21 mouse cellular contexts compared by ENCODE assay signal in the genomic region with DNA sequence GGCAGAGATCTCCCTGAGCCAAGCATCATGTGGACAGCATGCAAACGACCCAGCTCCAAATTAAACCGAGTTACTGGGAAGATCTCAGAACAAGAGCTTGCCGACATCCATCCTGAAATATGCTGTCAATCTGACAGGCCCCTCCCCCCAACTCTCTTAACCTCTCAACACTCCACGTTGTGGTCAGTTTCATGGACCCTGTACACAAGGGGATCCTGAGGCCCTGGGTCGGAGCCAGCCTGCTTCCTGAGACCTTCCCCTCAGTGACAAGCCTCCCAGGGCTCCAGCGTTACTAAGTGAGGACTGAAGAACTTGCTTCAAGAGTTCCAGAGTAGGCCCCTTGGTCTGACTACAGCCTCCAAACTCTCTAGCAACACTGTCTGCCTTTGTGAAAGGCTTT. TPM values are rescaled to one million over a fixed set of nuclear protein-coding genes. Genes with fewer than 3 reads are reported as not detected.
DNase-seq lines count a peak whose midpoint lies in the region; ATAC-seq lines count a peak whose summit lies in the region.
"Had no signal": no experiment of that assay in that cellular context is flagged by ENCODE, and none has a peak within 500 bp of the region (broad histone marks: within the 10 kb centered on the region; RNA-seq: fewer than 3 reads in every experiment).

No protein-coding gene starts in this region.

- no peak for ATAC-seq in cerebellum, adult (ENCODE audit: insufficient number of reproducible peaks, low FRiP score, low TSS enrichment)
- ATAC-seq in hindbrain, embryonic 12.5 days (ENCODE audit: low FRiP score) = no peak
- ATAC-seq in hindbrain, embryonic 11.5 days (ENCODE audit: low FRiP score) = no peak
- ATAC-seq in midbrain, embryonic 12.5 days (ENCODE audit: low FRiP score, low read depth) = 0 out of 2 replicates have a peak, but pooled peaks have one; percentile 9
- no peak for ATAC-seq in midbrain, embryonic 16.5 days
- ATAC-seq: CD4-positive, CD25-positive, alpha-beta regulatory T cell, adult 4 months had no signal

- no peaks in the 10 kb centered on the region for H3K27me3 ChIP-seq in hindbrain, embryonic 12.5 days
- H3K27me3 ChIP-seq in hindbrain, embryonic 11.5 days (ENCODE audit: control insufficient read depth, insufficient read depth, low read length) = 0 out of 2 replicates have a peak, but pooled peaks cover 1% of the 10 kb centered on the region
- H3K27me3 ChIP-seq in midbrain, embryonic 12.5 days = peaks cover 3% of the 10 kb centered on the region; the same call in 1 of the 2 replicates
- H3K27me3 ChIP-seq in midbrain, embryonic 16.5 days (ENCODE audit: control insufficient read depth, insufficient read depth, low read depth, low read length) = no peaks in the 10 kb centered on the region
- H3K27me3 ChIP-seq: forebrain, embryonic 13.5 days had no signal

- no peak overlapping the region for H3K4me2 ChIP-seq in hindbrain, embryonic 12.5 days (replicated peaks)
- no peak overlapping the region for H3K4me2 ChIP-seq in hindbrain, embryonic 11.5 days (replicated peaks; ENCODE audit: low read depth, low read length)
- no peak overlapping the region for H3K4me2 ChIP-seq in midbrain, embryonic 12.5 days (replicated peaks)
- H3K4me2 ChIP-seq in midbrain, embryonic 16.5 days (ENCODE audit: low read length) = no peak overlapping the region
- H3K4me2 ChIP-seq: forebrain, embryonic 13.5 days; heart, embryonic 13.5 days had no signal

- 58% methylated on average over 6 of the region's 6 CpGs for WGBS in hindbrain, embryonic 12.5 days
- 64% methylated on average over 6 of the region's 6 CpGs for WGBS in hindbrain, embryonic 11.5 days
- WGBS in midbrain, embryonic 12.5 days = 55% methylated on average over 6 of the region's 6 CpGs
- 52% methylated on average over 6 of the region's 6 CpGs for WGBS in midbrain, embryonic 16.5 days

- DNase-seq in cerebellum, postnatal 10 days = peak; percentile 51 to 58
- no peak for DNase-seq in hindbrain, embryonic 11.5 days (ENCODE audit: low spot score)
- DNase-seq in right cerebral cortex, postnatal 4 days = peak; percentile 34
- DNase-seq in right cerebral cortex, postnatal 36 days (ENCODE audit: low spot score in 2 of 2) = no peak
- DNase-seq: adrenal gland, adult 8-10 months; adrenal gland, postnatal 36 days; B cell, adult 2 months; cerebellum, adult 11 months; cerebellum, adult 9-10 months; gastrocnemius, postnatal 36 days; heart, adult 11 months; heart, postnatal 36 days had no signal

- no peak overlapping the region for H3K4me3 ChIP-seq in hindbrain, embryonic 12.5 days
- H3K4me3 ChIP-seq in hindbrain, embryonic 11.5 days (ENCODE audit: low read depth, low read length) = no peak overlapping the region
- no peak overlapping the region for H3K4me3 ChIP-seq in midbrain, embryonic 12.5 days
- H3K4me3 ChIP-seq in midbrain, embryonic 16.5 days (ENCODE audit: low read depth, low read length) = no peak overlapping the region
- H3K4me3 ChIP-seq: embryonic facial prominence, embryonic 10.5 days; forebrain, embryonic 13.5 days; heart, embryonic 13.5 days had no signal

- peaks cover 25% of the 10 kb centered on the region for H3K4me1 ChIP-seq in hindbrain, embryonic 12.5 days
- no peaks in the 10 kb centered on the region for H3K4me1 ChIP-seq in hindbrain, embryonic 11.5 days (replicated peaks; ENCODE audit: control insufficient read depth, insufficient read depth, low read length)
- peaks cover 23% of the 10 kb centered on the region for H3K4me1 ChIP-seq in midbrain, embryonic 12.5 days
- peaks cover 10% of the 10 kb centered on the region for H3K4me1 ChIP-seq in midbrain, embryonic 16.5 days (ENCODE audit: control insufficient read depth, insufficient read depth, low read length)
- H3K4me1 ChIP-seq: heart, embryonic 13.5 days had no signal

- H3K9ac ChIP-seq in hindbrain, embryonic 12.5 days = no peak overlapping the region
- no peak overlapping the region for H3K9ac ChIP-seq in hindbrain, embryonic 11.5 days (ENCODE audit: low read depth, low read length)
- no peak overlapping the region for H3K9ac ChIP-seq in midbrain, embryonic 12.5 days (replicated peaks)
- H3K9ac ChIP-seq in midbrain, embryonic 16.5 days (ENCODE audit: low read depth, low read length) = no peak overlapping the region
- H3K9ac ChIP-seq: heart, embryonic 13.5 days had no signal

- H3K36me3 ChIP-seq in hindbrain, embryonic 12.5 days = peaks cover 31% of the 10 kb centered on the region
- H3K36me3 ChIP-seq in hindbrain, embryonic 11.5 days (ENCODE audit: control insufficient read depth, insufficient read depth, low read length) = no peaks in the 10 kb centered on the region
- H3K36me3 ChIP-seq in midbrain, embryonic 12.5 days = peaks cover 22% of the 10 kb centered on the region
- peaks cover 16% of the 10 kb centered on the region for H3K36me3 ChIP-seq in midbrain, embryonic 16.5 days (ENCODE audit: control insufficient read depth, insufficient read depth, low read length)
- H3K36me3 ChIP-seq: embryonic facial prominence, embryonic 10.5 days; G1E; heart, embryonic 13.5 days had no signal

- H3K9me3 ChIP-seq in hindbrain, embryonic 12.5 days (replicated peaks) = no peaks in the 10 kb centered on the region
- H3K9me3 ChIP-seq in hindbrain, embryonic 11.5 days (ENCODE audit: control insufficient read depth, low read length) = no peaks in the 10 kb centered on the region
- no peaks in the 10 kb centered on the region for H3K9me3 ChIP-seq in midbrain, embryonic 12.5 days
- no peaks in the 10 kb centered on the region for H3K9me3 ChIP-seq in midbrain, embryonic 16.5 days (replicated peaks; ENCODE audit: control insufficient read depth, low read length, poor library complexity, severe bottlenecking)
- H3K9me3 ChIP-seq: embryonic facial prominence, embryonic 10.5 days; forebrain, embryonic 13.5 days; G1E; heart, embryonic 13.5 days had no signal

- H3K27ac ChIP-seq in hindbrain, embryonic 12.5 days = peak overlapping the region; percentile 30; the same call in 1 of the 2 replicates
- no peak overlapping the region for H3K27ac ChIP-seq in hindbrain, embryonic 11.5 days (ENCODE audit: low read depth, low read length)
- H3K27ac ChIP-seq in midbrain, embryonic 12.5 days (replicated peaks) = 0 out of 2 replicates have a peak overlapping the region, but pooled peaks have one; percentile 27
- H3K27ac ChIP-seq in midbrain, embryonic 16.5 days (ENCODE audit: low read length) = no peak overlapping the region
- H3K27ac ChIP-seq: embryonic facial prominence, embryonic 10.5 days; heart, embryonic 13.5 days had no signal

RNA-seq across cellular contexts. Expression of gene Disp3, which starts 48.8 kb away (rescaled TPM):
- 13.2 and 14.7 TPM in 2 replicates for polyA plus RNA-seq in hindbrain, embryonic 12.5 days (2016; fragmentation: Nextera tagmentation; extraction: Ambion mirVana)
- polyA plus RNA-seq in hindbrain, embryonic 11.5 days (2014; fragmentation: Nextera tagmentation; extraction: Ambion mirVana) = 6.4 and 7.0 TPM in 2 replicates
- polyA plus RNA-seq in midbrain, embryonic 12.5 days (2016; fragmentation: Nextera tagmentation; extraction: Ambion mirVana) = 7.8 and 9.4 TPM in 2 replicates
- 12.4 and 12.7 TPM in 2 replicates for polyA plus RNA-seq in midbrain, embryonic 16.5 days (2015; fragmentation: Nextera tagmentation; extraction: Ambion mirVana)
- polyA plus RNA-seq: CD4-positive, CD25-positive, alpha-beta regulatory T cell, adult 4 months had no signal

Comparison
In these comparisons a context has a peak if more than half of its experiments do, and no peak if none do; other contexts are left out.
1. DNase-seq: peak in cerebellum, postnatal 10 days (2 of 2) and right cerebral cortex, postnatal 4 days (single experiment); none in hindbrain, embryonic 11.5 days (single experiment) and right cerebral cortex, postnatal 36 days (0 of 2).
2. H3K27ac ChIP-seq: peak in hindbrain, embryonic 12.5 days (single experiment) and midbrain, embryonic 12.5 days (single experiment); none in hindbrain, embryonic 11.5 days (single experiment) and midbrain, embryonic 16.5 days (single experiment).